Mouse (Mus musculus) lung, postnatal 0 days (tissue): Measurements from ENCODE around the gene Sept4. TPM values are rescaled to one million over a fixed set of nuclear protein-coding genes. Genes with fewer than 3 reads are reported as not detected.

Experiments
- ATAC-seq: fragments of 200-750 bp; cut with Nextera tagmentation; 2 replicates; pipeline ENCODE4 v1.8.0; 2017; ENCODE audit warnings: moderate library complexity
- DNase-seq: peaks from one replicate; pipeline ENCODE4 v3.0.0-alpha.2; 2016; ENCODE audit warnings: low spot score
- H3K27ac ChIP-seq: fragments of 300-500 bp; sonication (generic); 2 replicates; pipeline ENCODE4 v1.5.1; 2014; ENCODE audit warnings: antibody characterized with exemption, mild to moderate bottlenecking, low read length, mixed read lengths
- H3K27me3 ChIP-seq: fragments of 300-500 bp; sonication (generic); replicated peaks from 2 replicates; pipeline ENCODE4 v1.6.1; 2014; ENCODE audit warnings: low read length, mixed read lengths; ENCODE audit not compliant: insufficient read depth
- H3K36me3 ChIP-seq: fragments of 300-500 bp; sonication (generic); 2 replicates; pipeline ENCODE4 v1.6.1; 2014; ENCODE audit warnings: low read length, mixed read lengths; ENCODE audit not compliant: insufficient read depth
- H3K4me1 ChIP-seq: fragments of 300-500 bp; sonication (generic); 2 replicates; pipeline ENCODE4 v1.6.1; 2014; ENCODE audit warnings: antibody characterized with exemption, low read depth, low read length, mixed read lengths; ENCODE audit not compliant: insufficient read depth
- H3K4me2 ChIP-seq: fragments of 300-500 bp; sonication (generic); replicated peaks from 2 replicates; pipeline ENCODE4 v1.6.1; 2014; ENCODE audit warnings: low read depth, mild to moderate bottlenecking, low read length, moderate library complexity, mixed read lengths
- H3K4me3 ChIP-seq: fragments of 300-500 bp; sonication (generic); 2 replicates; pipeline ENCODE4 v1.5.1; 2014; ENCODE audit warnings: low read depth, low read length
- H3K9ac ChIP-seq: fragments of 300-500 bp; sonication (generic); replicated peaks from 2 replicates; pipeline ENCODE4 v1.6.1; 2014; ENCODE audit warnings: low read depth, mild to moderate bottlenecking
- H3K9me3 ChIP-seq: fragments of 300-500 bp; sonication (generic); 2 replicates; pipeline ENCODE4 v1.6.1; 2016; ENCODE audit warnings: low read length, mixed read lengths
- CTCF ChIP-seq: IDR thresholded peaks from 2 replicates; pipeline ENCODE4 v1.5.1; 2016; ENCODE audit warnings: antibody characterized with exemption, mild to moderate bottlenecking
- EP300 ChIP-seq: IDR thresholded peaks from 2 replicates; pipeline ENCODE4 v1.6.1; 2016; ENCODE audit warnings: antibody characterized with exemption, mild to moderate bottlenecking, control low read depth
- WGBS: fragments of 180-500 bp; shearing (Covaris S2); extraction: QIAGEN DNeasy Blood & Tissue Kit; methylation state at CpG from one replicate; pipeline ENCODE4 v1.1.7; 2014; 5-methylcytosine and 5-hydroxymethylcytosine counted together
- polyA plus RNA-seq: library from polyadenylated mRNA; unstranded; fragments of >200 nt; fragmentation: Nextera tagmentation; extraction: Ambion mirVana; gene quantifications from 2 replicates; pipeline ENCODE4 v1.2.1, GENCODE M21; 2015

Sept4 gene
- polyA plus RNA-seq, 1 experiment from 2014 or later, result 366 TPM

DNA sequence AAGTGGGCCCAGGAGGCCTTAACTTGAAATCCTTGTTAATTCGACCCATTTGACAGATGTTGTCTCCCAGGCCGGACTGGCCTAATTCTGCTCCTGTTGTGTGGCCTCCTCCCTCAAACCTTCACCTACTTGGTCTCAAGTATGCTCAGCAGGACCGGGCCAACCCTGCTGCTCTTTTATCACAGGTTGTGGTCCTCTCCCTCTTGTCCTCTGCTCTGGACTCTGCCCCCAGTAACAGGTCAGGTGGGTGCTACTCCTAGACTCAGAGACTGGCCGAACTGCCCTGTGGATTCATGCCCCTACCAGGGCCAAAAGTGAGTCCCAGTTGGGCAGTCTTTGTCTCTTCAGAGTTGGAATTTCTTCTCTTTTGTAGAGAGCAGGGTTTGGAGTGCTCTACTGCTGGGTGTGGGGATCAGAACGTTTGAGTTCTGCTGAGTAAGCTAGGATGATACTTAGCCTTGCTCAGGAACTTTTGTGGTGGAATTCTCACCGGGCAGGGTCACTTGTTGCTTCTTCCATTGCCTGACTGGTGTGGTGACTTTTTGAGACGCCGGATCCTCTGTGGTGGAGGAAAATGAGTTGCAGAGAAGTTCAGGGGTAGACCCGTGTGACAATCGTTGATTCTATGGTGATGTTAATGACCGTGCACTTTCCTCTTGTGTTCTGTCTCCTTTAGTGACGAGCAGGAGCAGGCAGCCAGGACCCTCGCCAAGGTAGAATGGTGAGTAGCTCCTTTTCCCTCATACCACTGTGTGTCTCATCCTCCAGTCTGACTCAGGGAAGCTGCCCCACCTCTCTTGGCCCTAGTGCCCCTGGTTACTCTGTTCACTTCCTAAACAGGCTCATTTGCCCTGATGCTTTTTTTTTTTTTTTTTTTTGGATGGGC is 24.3 kb downstream of the Sept4 start:
- no peaks in the 10 kb centered on the region for H3K9me3 ChIP-seq
- no peak for TF ChIP-seq EP300
- TF ChIP-seq CTCF, result no peak
- H3K4me1 ChIP-seq, result peaks cover 34% of the 10 kb centered on the region
- WGBS, result 22% methylated on average over 13 of the region's 13 CpGs
- H3K27ac ChIP-seq, result peak overlapping the region; percentile 88
- peaks cover 7% of the 10 kb centered on the region; the same call in 1 of the 2 replicates for H3K36me3 ChIP-seq
- peak; percentile 10 for DNase-seq
- H3K4me3 ChIP-seq, result peak overlapping the region; percentile 61
- peak overlapping the region; percentile 64 for H3K4me2 ChIP-seq
- H3K9ac ChIP-seq, result peak overlapping the region; percentile 62
- no peaks in the 10 kb centered on the region for H3K27me3 ChIP-seq
- no peak for ATAC-seq

DNA sequence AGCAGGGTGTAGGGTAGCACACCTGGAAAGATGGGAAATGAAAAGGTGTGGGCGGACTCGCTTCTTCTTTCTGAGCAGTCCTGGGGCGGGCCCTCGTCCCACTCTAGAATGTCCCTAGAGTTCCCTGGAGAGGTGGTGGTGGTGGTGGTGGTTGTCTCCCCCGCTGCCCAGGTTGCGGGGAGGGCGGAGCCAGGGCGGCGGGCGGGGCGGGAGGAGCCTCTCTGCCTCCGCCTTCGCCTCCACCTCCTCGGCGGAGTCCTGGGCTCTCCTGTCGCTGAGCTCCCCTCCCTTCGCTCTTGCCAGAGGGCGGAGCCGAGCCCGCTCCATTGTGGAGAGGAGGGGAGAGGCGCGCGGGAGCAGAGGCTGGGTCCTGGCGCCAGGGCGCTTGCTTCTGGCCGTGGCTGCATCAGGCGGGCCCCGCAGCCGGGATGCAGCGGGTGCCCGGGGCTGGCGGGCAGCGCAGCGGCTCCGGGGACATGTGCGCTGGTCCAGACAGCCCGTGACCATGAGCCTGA is 26.7 kb downstream of the Sept4 start:
- Histone ChIP-seq H3K36me3 (peaks cover 27% of the 10 kb centered on the region), H3K4me2 (peak overlapping the region; percentile 97), H3K27me3 (no peaks in the 10 kb centered on the region), H3K9me3 (no peaks in the 10 kb centered on the region), H3K4me3 (peak overlapping the region; percentile 51), H3K9ac (peak overlapping the region; percentile 51), H3K27ac (peak overlapping the region; percentile 72), H3K4me1 (peaks cover 20% of the 10 kb centered on the region; the same call in 1 of the 2 replicates)
- peak; percentile 97 for DNase-seq
- peak; percentile 27 for ATAC-seq
- WGBS, result 4% methylated on average over 8 of the region's 37 CpGs
- TF ChIP-seq CTCF (peak; percentile 38; the same call in 1 of the 2 replicates), EP300 (no peak)

DNA sequence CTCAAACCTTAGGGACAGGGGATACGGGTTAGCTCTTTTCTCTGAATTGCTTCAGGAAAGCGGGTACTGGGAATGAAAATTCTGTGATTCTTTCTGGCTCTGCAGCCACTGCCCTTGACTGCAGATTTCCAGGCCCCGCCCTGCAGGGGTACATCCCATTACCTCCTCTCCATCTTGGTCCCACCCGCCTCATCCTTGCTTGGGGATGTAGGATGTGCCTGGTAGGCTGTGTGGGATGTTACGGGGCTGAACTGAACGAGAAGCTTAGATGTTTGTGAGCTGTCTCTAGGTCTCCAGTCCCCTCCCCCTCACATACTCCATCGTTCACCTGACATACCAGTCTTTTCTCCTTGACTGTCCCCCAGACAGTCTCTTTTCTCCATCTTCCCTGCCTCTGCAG is 27.3 kb downstream of the Sept4 start:
- Histone ChIP-seq H3K36me3 (peaks cover 33% of the 10 kb centered on the region), H3K4me2 (peak overlapping the region; percentile 97), H3K27ac (peak overlapping the region; percentile 72), H3K9me3 (no peaks in the 10 kb centered on the region), H3K9ac (peak overlapping the region; percentile 51), H3K4me3 (peak overlapping the region; percentile 51), H3K4me1 (peaks cover 17% of the 10 kb centered on the region; the same call in 1 of the 2 replicates), H3K27me3 (no peaks in the 10 kb centered on the region)
- TF ChIP-seq CTCF, result no peak
- no peak for ATAC-seq
- 5% methylated on average over 7 of the region's 7 CpGs for WGBS
- peak; percentile 38 for DNase-seq

DNA sequence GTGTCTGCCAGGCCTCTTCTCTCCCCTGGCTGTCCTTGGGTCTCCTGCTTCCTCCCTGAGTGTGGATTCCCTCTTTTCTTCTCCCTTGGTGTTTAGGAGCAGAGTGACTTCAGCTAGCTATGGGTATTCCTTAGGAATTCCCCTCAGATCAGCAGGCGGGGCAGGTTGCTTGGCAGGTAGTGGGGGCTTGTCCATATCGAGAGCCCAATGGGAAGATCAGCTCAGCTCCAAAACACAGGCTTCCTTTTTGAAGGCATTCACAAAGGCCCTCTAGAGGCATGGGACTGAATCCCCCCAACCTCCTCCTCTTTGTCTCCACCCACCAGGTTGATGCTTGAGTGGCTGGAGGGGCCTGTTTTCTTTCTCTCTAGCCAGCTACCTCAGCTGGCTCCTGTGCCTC is 27.8 kb downstream of the Sept4 start:
- H3K27ac ChIP-seq, result no peak overlapping the region
- DNase-seq, result no peak

DNA sequence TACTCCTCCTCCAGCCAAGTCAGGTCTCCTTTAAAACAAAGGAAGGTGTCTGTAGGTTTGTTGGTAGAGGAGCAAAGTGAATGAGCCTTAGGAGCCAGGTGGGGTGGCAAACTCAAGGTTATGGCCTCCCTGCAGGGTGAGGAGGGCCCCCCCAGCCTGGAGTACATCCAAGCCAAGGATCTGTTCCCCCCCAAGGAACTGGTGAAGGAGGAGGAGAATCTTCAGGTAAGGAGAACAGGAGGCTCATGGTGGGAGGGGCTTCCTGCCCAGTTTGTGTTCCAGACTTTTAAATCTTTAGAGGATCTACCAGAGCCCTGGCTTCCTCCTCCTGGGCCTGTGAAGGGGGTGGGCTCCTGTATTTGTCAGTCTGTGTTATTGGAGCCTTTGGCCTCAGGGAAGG is 28.4 kb downstream of the Sept4 start:
- peaks cover 17% of the 10 kb centered on the region; the same call in 1 of the 2 replicates for H3K4me1 ChIP-seq
- DNase-seq (no peak), ATAC-seq (no peak)
- TF ChIP-seq CTCF (no peak), EP300 (no peak)
- H3K4me3 ChIP-seq, result no peak overlapping the region
- H3K27ac ChIP-seq, result no peak overlapping the region
- H3K9me3 ChIP-seq, result no peaks in the 10 kb centered on the region
- H3K9ac ChIP-seq, result no peak overlapping the region
- H3K4me2 ChIP-seq, result no peak overlapping the region
- H3K27me3 ChIP-seq, result no peaks in the 10 kb centered on the region
- H3K36me3 ChIP-seq, result peaks cover 41% of the 10 kb centered on the region

More for the DNA sequence above, 27.8 kb downstream of the Sept4 start:
- peaks cover 17% of the 10 kb centered on the region; the same call in 1 of the 2 replicates for H3K4me1 ChIP-seq
- no peak for ATAC-seq
- H3K27me3 ChIP-seq, result no peaks in the 10 kb centered on the region
- H3K36me3 ChIP-seq, result peaks cover 38% of the 10 kb centered on the region
- no peak overlapping the region for H3K4me3 ChIP-seq
- WGBS, result 26% methylated on average over 2 of the region's 2 CpGs
- H3K4me2 ChIP-seq, result peak overlapping the region; percentile 97; the same call in 1 of the 2 replicates
- TF ChIP-seq CTCF, result no peak
- TF ChIP-seq EP300, result no peak
- H3K9me3 ChIP-seq, result no peaks in the 10 kb centered on the region
- H3K9ac ChIP-seq, result no peak overlapping the region

DNA sequence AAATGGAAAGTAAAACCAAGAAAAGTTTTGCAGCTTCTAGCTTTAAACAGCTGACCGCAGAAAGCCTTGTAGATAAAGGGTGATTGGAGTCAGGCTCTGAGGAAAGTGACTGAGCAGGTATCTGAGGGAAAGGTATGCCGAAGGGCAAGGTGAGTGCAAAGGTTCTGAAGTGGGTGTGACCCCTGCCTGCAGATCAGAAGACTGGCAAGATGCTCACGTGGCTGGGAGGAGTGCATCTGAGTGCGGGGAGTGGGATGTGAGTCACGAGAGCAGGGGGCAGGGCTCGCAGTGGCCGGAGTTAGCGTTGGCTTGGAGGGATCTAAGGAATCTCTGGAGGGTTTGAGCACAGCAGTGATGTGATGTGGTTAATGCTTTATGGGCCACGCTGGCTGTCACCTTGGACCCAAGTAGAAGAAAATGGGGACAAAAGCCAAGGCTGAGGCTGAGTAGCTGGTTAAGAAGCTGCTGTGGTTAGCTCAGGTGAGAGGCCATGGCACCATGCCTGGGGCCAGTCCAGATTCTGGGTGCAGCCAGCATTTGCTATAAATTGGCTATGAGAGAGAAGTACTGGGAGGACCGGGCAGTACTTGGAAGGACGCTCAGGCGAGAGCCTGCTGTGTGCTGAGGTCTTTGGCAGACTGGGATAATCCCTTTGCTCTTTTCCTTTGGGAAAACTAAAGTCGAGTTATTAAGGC is 30.8 kb downstream of the Sept4 start:
- ATAC-seq (no peak), DNase-seq (no peak)
- TF ChIP-seq EP300 (no peak), CTCF (no peak)
- Histone ChIP-seq H3K27me3 (no peaks in the 10 kb centered on the region), H3K27ac (no peak overlapping the region), H3K9ac (no peak overlapping the region), H3K4me1 (peaks cover 6% of the 10 kb centered on the region; the same call in 1 of the 2 replicates), H3K36me3 (peaks cover 62% of the 10 kb centered on the region), H3K4me3 (no peak overlapping the region), H3K4me2 (no peak overlapping the region), H3K9me3 (no peaks in the 10 kb centered on the region)
- WGBS, result 82% methylated on average over 13 of the region's 13 CpGs
